Mouse (Mus musculus) lung, adult 2 months (tissue): Measurements from ENCODE around the gene Flna.
A peak's percentile ranks its signal among the peaks of the same experiment; 100 is the strongest.

Experiments used
- CTCF ChIP-seq: fragments of 200-500 bp; IDR thresholded peaks from 2 replicates; pipeline ENCODE4 v1.5.1; 2011; ENCODE audit warnings: mild to moderate bottlenecking, low read length, control low read depth; ENCODE audit not compliant: insufficient read depth
- POLR2A ChIP-seq: fragments of 200-500 bp; IDR thresholded peaks from 2 replicates; pipeline ENCODE4 v1.6.1; 2011; ENCODE audit warnings: low read depth, mild to moderate bottlenecking, control low read depth, low read length, borderline replicate concordance; ENCODE audit errors: extremely low read depth

DNA sequence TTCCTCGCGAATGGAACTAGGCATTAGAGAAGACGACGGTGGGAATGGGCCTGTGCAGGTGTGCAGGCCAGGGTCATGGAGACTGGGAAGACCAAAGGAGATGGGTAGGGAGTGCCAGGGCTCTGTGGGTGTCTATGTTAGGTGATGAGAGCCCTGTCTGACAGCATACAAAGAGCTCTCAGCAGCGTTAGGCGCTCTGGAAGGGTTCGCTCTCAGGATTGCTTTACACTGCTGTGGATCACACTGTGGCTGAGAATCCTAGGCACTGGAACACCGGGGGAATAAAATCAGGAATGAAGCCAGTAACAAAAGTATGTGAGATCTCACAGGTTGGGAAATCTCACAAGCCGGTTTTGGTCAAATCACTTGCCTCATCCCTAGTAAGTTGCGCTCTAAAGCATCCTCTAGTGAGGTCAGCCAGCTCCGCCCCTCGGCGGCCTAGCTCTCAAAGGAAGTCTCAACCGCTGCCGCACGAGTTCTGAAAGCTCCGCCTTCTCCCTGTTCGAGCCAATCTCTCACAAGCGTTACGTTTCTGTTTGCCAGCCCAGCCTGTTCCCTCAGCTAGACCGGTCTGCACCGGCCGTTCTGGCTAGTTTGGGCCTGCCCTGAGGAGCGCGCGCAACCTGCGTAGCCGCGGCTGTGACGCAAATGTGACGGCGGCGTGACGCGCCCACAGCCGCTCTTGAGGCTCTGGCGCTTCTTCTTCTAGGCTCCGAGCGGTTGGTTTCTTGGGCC, 4.7 kb upstream of the Flna start, which contains the start of gene Emd:
- TF ChIP-seq CTCF (no peak), POLR2A (peak; percentile 68)
